Mouse (Mus musculus) forebrain, embryonic 15.5 days (tissue): Measurements from ENCODE around the gene Olfr1065. TPM values are rescaled to one million over a fixed set of nuclear protein-coding genes. Genes with fewer than 3 reads are reported as not detected.
"Not testable (repeated sequence)": the region's sequence is repeated elsewhere in the genome, so short reads cannot be mapped to it uniquely, and the experiment has no call there.

Experiments
- ATAC-seq: fragments of 200-750 bp; cut with Nextera tagmentation; replicated peaks from 2 replicates; pipeline ENCODE4 v1.8.0; 2017; ENCODE audit warnings: mild to moderate bottlenecking, moderate TSS enrichment, moderate library complexity
- H3K27ac ChIP-seq: fragments of 300-500 bp; sonication (generic); replicated peaks from 2 replicates; pipeline ENCODE4 v1.5.1; 2015; ENCODE audit warnings: mild to moderate bottlenecking, inconsistent platforms
- H3K27me3 ChIP-seq: fragments of 300-500 bp; sonication (generic); 2 replicates; pipeline ENCODE4 v1.6.1; 2015; ENCODE audit warnings: inconsistent platforms
- H3K36me3 ChIP-seq: fragments of 300-500 bp; sonication (generic); 2 replicates; pipeline ENCODE4 v1.6.1; 2015; ENCODE audit warnings: mild to moderate bottlenecking, inconsistent platforms
- H3K4me1 ChIP-seq: fragments of 300-500 bp; sonication (generic); 2 replicates; pipeline ENCODE4 v1.6.1; 2015; ENCODE audit warnings: inconsistent platforms
- H3K4me2 ChIP-seq: fragments of 300-500 bp; sonication (generic); replicated peaks from 2 replicates; pipeline ENCODE4 v1.6.1; 2015; ENCODE audit warnings: mild to moderate bottlenecking, inconsistent platforms
- H3K4me3 ChIP-seq: fragments of 300-500 bp; sonication (generic); 2 replicates; pipeline ENCODE4 v1.5.1; 2015; ENCODE audit warnings: mild to moderate bottlenecking, inconsistent platforms
- H3K9ac ChIP-seq: fragments of 300-500 bp; sonication (generic); replicated peaks from 2 replicates; pipeline ENCODE4 v1.6.1; 2015; ENCODE audit warnings: mild to moderate bottlenecking, inconsistent platforms
- H3K9me3 ChIP-seq: fragments of 300-500 bp; sonication (generic); 2 replicates; pipeline ENCODE4 v1.6.1; 2016; ENCODE audit warnings: inconsistent platforms
- WGBS: fragments of 180-500 bp; shearing (Covaris S2); methylation state at CpG from one replicate; pipeline ENCODE4 v1.1.7; 2015; ENCODE audit warnings: mixed read lengths; 5-methylcytosine and 5-hydroxymethylcytosine counted together
- polyA plus RNA-seq: library from polyadenylated mRNA; unstranded; fragments of >200 nt; fragmentation: Nextera tagmentation; extraction: Ambion mirVana; gene quantifications from 2 replicates; pipeline ENCODE4 v1.2.1, GENCODE M21; 2015

Gene Olfr1065
- polyA plus RNA-seq = not detected in 2 replicates

DNA sequence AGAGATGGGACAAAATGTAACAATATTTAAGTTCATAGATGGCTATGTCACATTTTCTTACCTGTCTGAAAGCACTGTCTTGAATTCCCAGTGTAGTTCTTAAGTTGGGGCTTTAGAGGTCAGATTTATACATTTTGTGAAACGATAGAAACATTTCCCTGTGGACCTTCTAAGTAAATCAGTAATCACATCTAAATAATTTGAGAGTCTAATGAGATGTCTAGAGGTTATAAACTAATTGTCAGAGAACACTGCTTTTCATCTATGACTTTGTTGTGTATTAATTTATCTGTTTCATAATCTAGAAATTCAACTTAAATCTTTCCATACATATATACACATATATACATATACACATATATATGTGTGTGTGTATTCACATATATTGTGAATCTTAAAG, at the start of gene Olfr1065:
Gene Olfr1065, minus strand, starts transcription at position 101 of the 400 bp plus-strand sequence.
- not testable (repeated sequence) for H3K27ac ChIP-seq, H3K4me2 ChIP-seq, H3K36me3 ChIP-seq, H3K4me1 ChIP-seq, H3K9ac ChIP-seq, ATAC-seq, H3K27me3 ChIP-seq, H3K4me3 ChIP-seq, H3K9me3 ChIP-seq
- WGBS = 57% methylated on average over 1 of the region's 1 CpGs

DNA sequence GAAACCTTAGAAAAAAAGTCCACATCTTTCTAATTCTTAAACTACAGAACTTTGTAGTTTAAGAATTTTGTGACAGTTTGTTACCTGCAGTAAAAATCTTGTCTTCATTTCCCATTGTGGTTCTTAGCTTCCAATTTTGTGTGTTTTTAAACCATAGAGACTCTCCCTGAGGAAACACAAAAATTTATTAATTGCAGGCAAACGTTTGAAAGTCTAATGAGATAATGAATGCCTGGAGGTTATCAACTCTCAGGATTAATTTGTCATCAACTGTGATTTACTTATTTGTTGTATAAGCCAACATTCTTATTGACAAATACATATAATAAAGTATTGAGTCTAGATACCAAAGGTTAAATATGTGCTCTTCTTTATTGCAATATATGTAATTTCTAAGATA, 36.9 kb upstream of the Olfr1065 start, which contains the start of gene Olfr228:
Gene Olfr228, minus strand, starts transcription at position 101 of the 400 bp plus-strand sequence.
- 47% methylated on average over 1 of the region's 1 CpGs for WGBS
- Histone ChIP-seq H3K4me3 (no peak within 1 kb of the TSS), H3K4me1 (no peaks in the 10 kb centered on the region), H3K36me3 (no peaks in the 10 kb centered on the region), H3K27ac (no peak within 1 kb of the TSS), H3K9me3 (no peaks in the 10 kb centered on the region), H3K27me3 (no peaks in the 10 kb centered on the region), H3K4me2 (no peak within 1 kb of the TSS), H3K9ac (no peak within 1 kb of the TSS)
- no peak for ATAC-seq

GRCm38 (mm10) chr2:86464442-86465109, 14.2 kb upstream of the Olfr1065 start:
- Histone ChIP-seq H3K4me3 (no peak overlapping the region), H3K9ac (no peak overlapping the region), H3K27ac (no peak overlapping the region), H3K4me1 (no peaks in the 10 kb centered on the region), H3K27me3 (no peaks in the 10 kb centered on the region), H3K9me3 (no peaks in the 10 kb centered on the region), H3K4me2 (no peak overlapping the region; the same call in 1 of the 2 replicates), H3K36me3 (no peaks in the 10 kb centered on the region)
- ATAC-seq = peak; percentile 74
- WGBS = 39% methylated on average over 10 of the region's 10 CpGs

- H3K4me3 ChIP-seq = no peak overlapping the region
- no peak overlapping the region for H3K9ac ChIP-seq
- no peaks in the 10 kb centered on the region for H3K27me3 ChIP-seq
- no peaks in the 10 kb centered on the region for H3K9me3 ChIP-seq
- H3K36me3 ChIP-seq = no peaks in the 10 kb centered on the region
- no peak overlapping the region for H3K4me2 ChIP-seq
- WGBS = 85% methylated on average over 1 of the region's 1 CpGs
- H3K4me1 ChIP-seq = no peaks in the 10 kb centered on the region
- no peak for ATAC-seq
- no peak overlapping the region for H3K27ac ChIP-seq
Measured at GRCm38 (mm10) chr2:86460434-86460833, 10.0 kb upstream of the Olfr1065 start.

GRCm38 (mm10) chr2:86456169-86456568, 5.8 kb upstream of the Olfr1065 start, which contains the start of gene Olfr1066:
Gene Olfr1066, minus strand, starts transcription at chr2:86456269.
- no peaks in the 10 kb centered on the region for H3K36me3 ChIP-seq
- 90% methylated on average over 1 of the region's 1 CpGs for WGBS

DNA sequence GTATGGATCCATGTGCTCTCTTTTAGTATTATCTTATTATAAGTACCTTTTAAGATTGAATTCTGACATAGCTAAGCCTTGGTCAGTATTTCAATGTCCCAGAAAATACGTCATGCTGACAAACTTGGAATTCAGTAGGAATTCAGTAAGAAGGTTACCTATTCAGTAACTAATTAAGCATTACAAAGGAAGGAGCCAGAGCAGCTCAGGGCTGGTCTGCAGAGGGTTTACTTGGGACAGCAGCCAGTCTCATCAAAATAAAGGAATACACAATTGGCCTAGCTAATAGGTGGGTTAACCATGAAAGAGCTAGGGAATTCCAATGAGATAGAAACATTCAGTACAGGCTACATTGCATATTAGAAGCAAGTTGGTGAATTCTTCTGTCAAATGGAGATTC, 8.3 kb downstream of the Olfr1065 start:
- H3K9ac ChIP-seq, H3K36me3 ChIP-seq, H3K27ac ChIP-seq, H3K27me3 ChIP-seq, H3K4me1 ChIP-seq, H3K4me3 ChIP-seq, H3K9me3 ChIP-seq, ATAC-seq, H3K4me2 ChIP-seq: not testable (repeated sequence)
- WGBS = 26% methylated on average over 1 of the region's 1 CpGs

More at GRCm38 (mm10) chr2:86456169-86456568, 5.8 kb upstream of the Olfr1065 start, which contains the start of gene Olfr1066:
- Histone ChIP-seq H3K27me3 (no peaks in the 10 kb centered on the region), H3K4me2 (no peak within 1 kb of the TSS), H3K4me1 (no peaks in the 10 kb centered on the region), H3K9me3 (no peaks in the 10 kb centered on the region), H3K27ac (no peak within 1 kb of the TSS), H3K9ac (no peak within 1 kb of the TSS), H3K4me3 (no peak within 1 kb of the TSS)
- no peak for ATAC-seq

DNA sequence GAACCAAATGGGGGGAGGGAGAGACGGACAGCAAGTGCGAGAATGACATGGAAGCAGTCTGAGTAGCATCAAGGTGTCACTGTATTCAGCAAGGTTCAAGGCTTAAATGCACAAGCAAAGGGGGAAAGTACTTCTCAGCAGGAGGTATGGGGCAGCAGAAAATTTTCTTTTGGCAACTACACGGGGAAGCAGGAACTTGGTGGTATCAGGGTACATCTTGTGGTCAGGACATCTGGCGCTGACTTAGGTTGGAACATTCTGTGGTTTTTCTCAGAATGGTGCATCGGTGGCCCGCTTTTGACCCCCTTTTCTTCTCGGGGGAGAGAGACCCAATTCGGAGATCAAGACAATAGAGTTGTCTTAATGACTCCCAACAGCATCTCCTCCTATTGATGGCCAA, 21.9 kb downstream of the Olfr1065 start:
- H3K27me3 ChIP-seq, H3K4me2 ChIP-seq, H3K4me3 ChIP-seq, H3K36me3 ChIP-seq, ATAC-seq, H3K9me3 ChIP-seq, H3K9ac ChIP-seq, H3K4me1 ChIP-seq, H3K27ac ChIP-seq: not testable (repeated sequence)
- WGBS = 88% methylated on average over 8 of the region's 8 CpGs

- not testable (repeated sequence) for ATAC-seq, H3K4me3 ChIP-seq, H3K9me3 ChIP-seq, H3K27ac ChIP-seq, H3K27me3 ChIP-seq, H3K36me3 ChIP-seq, H3K9ac ChIP-seq, H3K4me2 ChIP-seq, H3K4me1 ChIP-seq
Measured at GRCm38 (mm10) chr2:86426649-86427048, 23.7 kb downstream of the Olfr1065 start, which contains the start of gene Olfr1062. Gene Olfr1062, minus strand, starts transcription at chr2:86426749.

DNA sequence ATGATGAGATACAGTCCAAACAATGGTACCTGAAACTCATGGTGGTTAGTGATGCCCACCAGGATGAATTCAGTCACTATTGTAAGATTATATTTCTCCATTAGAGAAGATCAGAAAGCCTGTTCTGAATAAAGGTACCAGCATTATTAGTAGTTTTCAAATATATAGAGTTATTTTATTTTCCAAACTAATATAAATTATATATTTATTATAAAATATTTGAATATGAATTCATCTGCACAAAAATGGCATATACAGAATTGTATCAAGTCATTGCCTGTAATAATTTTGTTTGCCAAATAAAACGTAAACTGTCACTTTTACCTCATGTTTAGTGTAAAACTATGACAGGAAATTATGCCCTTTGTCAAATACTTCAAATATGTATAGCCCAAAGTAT, 36.4 kb downstream of the Olfr1065 start, which contains the start of gene Olfr1061:
Gene Olfr1061, minus strand, starts transcription at position 101 of the 400 bp plus-strand sequence.
- H3K9me3 ChIP-seq = no peaks in the 10 kb centered on the region
- H3K4me1 ChIP-seq = no peaks in the 10 kb centered on the region
- H3K27me3 ChIP-seq = no peaks in the 10 kb centered on the region
- no peak within 1 kb of the TSS for H3K4me2 ChIP-seq
- 89% methylated on average over 1 of the region's 1 CpGs for WGBS
- no peak within 1 kb of the TSS for H3K9ac ChIP-seq
- no peak for ATAC-seq
- H3K4me3 ChIP-seq = no peak within 1 kb of the TSS
- no peak within 1 kb of the TSS for H3K27ac ChIP-seq
- no peaks in the 10 kb centered on the region for H3K36me3 ChIP-seq

DNA sequence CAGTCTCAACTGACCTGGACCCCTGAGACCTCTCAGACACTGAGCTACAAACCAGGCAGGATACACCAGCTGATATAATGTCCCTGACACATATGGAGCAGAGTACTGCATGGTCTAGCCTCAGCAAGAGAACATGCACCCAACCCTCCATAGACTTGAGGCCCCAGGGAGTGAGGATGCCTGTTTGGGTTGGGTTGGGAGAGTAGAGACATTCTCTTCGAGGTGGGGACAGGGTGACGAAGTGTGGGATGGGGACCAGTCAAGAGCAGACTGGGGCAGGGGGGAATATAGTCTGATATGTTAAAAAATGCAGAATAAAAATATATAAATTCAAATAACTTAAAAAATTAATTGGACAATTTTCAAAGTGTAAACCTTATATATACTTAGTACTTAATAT, 55.3 kb downstream of the Olfr1065 start:
- Histone ChIP-seq H3K27me3 (no peaks in the 10 kb centered on the region), H3K9ac (no peak overlapping the region), H3K4me3 (no peak overlapping the region), H3K9me3 (no peaks in the 10 kb centered on the region), H3K27ac (no peak overlapping the region), H3K4me1 (no peaks in the 10 kb centered on the region), H3K4me2 (no peak overlapping the region), H3K36me3 (no peaks in the 10 kb centered on the region)
- ATAC-seq = no peak
- WGBS = 83% methylated on average over 2 of the region's 2 CpGs
